7 mouse cellular contexts compared by ENCODE assay signal in genomic region chr11:113766284-113766985, GRCm38 (mm10). TPM values are rescaled to one million over a fixed set of nuclear protein-coding genes. Genes with fewer than 3 reads are reported as not detected.
A peak's percentile ranks its signal among the peaks of the same experiment; 100 is the strongest.
DNase-seq lines count a peak whose midpoint lies in the region; ATAC-seq lines count a peak whose summit lies in the region.

No protein-coding gene starts in this region.

- DNase-seq in fibroblast of lung, adult 2 months (ENCODE audit: low read depth): peak; percentile 34
- DNase-seq in spleen, postnatal 10 days (ENCODE audit: low spot score in 2 of 2): no peak

- no peak overlapping the region for H3K27ac ChIP-seq in midbrain, embryonic 16.5 days (ENCODE audit: low read length)
- no peak overlapping the region for H3K27ac ChIP-seq in midbrain, embryonic 15.5 days
- peak overlapping the region; percentile 65 for H3K27ac ChIP-seq in limb, embryonic 15.5 days
- peak overlapping the region; percentile 51 for H3K27ac ChIP-seq in stomach, embryonic 16.5 days (ENCODE audit: low read length)

- no peaks in the 10 kb centered on the region for H3K9me3 ChIP-seq in midbrain, embryonic 16.5 days (replicated peaks; ENCODE audit: control insufficient read depth, low read length, poor library complexity, severe bottlenecking)
- H3K9me3 ChIP-seq in midbrain, embryonic 15.5 days: no peaks in the 10 kb centered on the region
- no peaks in the 10 kb centered on the region for H3K9me3 ChIP-seq in limb, embryonic 15.5 days
- H3K9me3 ChIP-seq in stomach, embryonic 16.5 days (replicated peaks; ENCODE audit: control insufficient read depth, low read length): no peaks in the 10 kb centered on the region

- ATAC-seq in midbrain, embryonic 16.5 days: no peak
- ATAC-seq in midbrain, embryonic 15.5 days (replicated peaks): no peak
- no peak for ATAC-seq in limb, embryonic 15.5 days (ENCODE audit: insufficient number of reproducible peaks, low FRiP score, low TSS enrichment, low read depth)
- ATAC-seq in stomach, embryonic 16.5 days (ENCODE audit: insufficient read depth, low FRiP score): peak; percentile 68
- ATAC-seq in activated CD4-positive, CD25-positive, alpha-beta regulatory T cell, adult 4 months: no peak

- H3K27me3 ChIP-seq in midbrain, embryonic 16.5 days (ENCODE audit: control insufficient read depth, insufficient read depth, low read depth, low read length): no peaks in the 10 kb centered on the region
- no peaks in the 10 kb centered on the region for H3K27me3 ChIP-seq in midbrain, embryonic 15.5 days (replicated peaks)
- H3K27me3 ChIP-seq in limb, embryonic 15.5 days: no peaks in the 10 kb centered on the region
- no peaks in the 10 kb centered on the region for H3K27me3 ChIP-seq in stomach, embryonic 16.5 days (ENCODE audit: control insufficient read depth, insufficient read depth, low read length)

- no peaks in the 10 kb centered on the region; the same call in 1 of the 2 replicates for H3K4me1 ChIP-seq in midbrain, embryonic 16.5 days (ENCODE audit: control insufficient read depth, insufficient read depth, low read length)
- peaks cover 8% of the 10 kb centered on the region; the same call in 1 of the 2 replicates for H3K4me1 ChIP-seq in midbrain, embryonic 15.5 days
- H3K4me1 ChIP-seq in limb, embryonic 15.5 days: peaks cover 45% of the 10 kb centered on the region
- peaks cover 28% of the 10 kb centered on the region for H3K4me1 ChIP-seq in stomach, embryonic 16.5 days (ENCODE audit: control insufficient read depth, insufficient read depth, low read length)

- H3K4me3 ChIP-seq in midbrain, embryonic 16.5 days (ENCODE audit: low read depth, low read length): no peak overlapping the region
- H3K4me3 ChIP-seq in midbrain, embryonic 15.5 days: no peak overlapping the region
- no peak overlapping the region for H3K4me3 ChIP-seq in limb, embryonic 15.5 days
- H3K4me3 ChIP-seq in stomach, embryonic 16.5 days (replicated peaks; ENCODE audit: low read length): no peak overlapping the region

- H3K9ac ChIP-seq in midbrain, embryonic 16.5 days (ENCODE audit: low read depth, low read length): 0 out of 2 replicates have a peak overlapping the region, but pooled peaks have one; percentile 30
- H3K9ac ChIP-seq in midbrain, embryonic 15.5 days: no peak overlapping the region
- no peak overlapping the region for H3K9ac ChIP-seq in limb, embryonic 15.5 days
- no peak overlapping the region for H3K9ac ChIP-seq in stomach, embryonic 16.5 days (ENCODE audit: low read length)

- H3K36me3 ChIP-seq in midbrain, embryonic 16.5 days (ENCODE audit: control insufficient read depth, insufficient read depth, low read length): no peaks in the 10 kb centered on the region
- H3K36me3 ChIP-seq in midbrain, embryonic 15.5 days (replicated peaks): no peaks in the 10 kb centered on the region
- H3K36me3 ChIP-seq in limb, embryonic 15.5 days: no peaks in the 10 kb centered on the region
- no peaks in the 10 kb centered on the region for H3K36me3 ChIP-seq in stomach, embryonic 16.5 days (ENCODE audit: control insufficient read depth, insufficient read depth, low read length)

- WGBS in midbrain, embryonic 16.5 days: 56% methylated on average over 10 of the region's 10 CpGs
- 61% methylated on average over 10 of the region's 10 CpGs for WGBS in midbrain, embryonic 15.5 days
- WGBS in limb, embryonic 15.5 days: 28% methylated on average over 10 of the region's 10 CpGs
- 26% methylated on average over 10 of the region's 10 CpGs for WGBS in stomach, embryonic 16.5 days

- H3K4me2 ChIP-seq in midbrain, embryonic 16.5 days (ENCODE audit: low read length): no peak overlapping the region
- no peak overlapping the region for H3K4me2 ChIP-seq in midbrain, embryonic 15.5 days
- H3K4me2 ChIP-seq in limb, embryonic 15.5 days: no peak overlapping the region
- H3K4me2 ChIP-seq in stomach, embryonic 16.5 days (ENCODE audit: low read depth, low read length): no peak overlapping the region

RNA-seq across cellular contexts. Expression of gene Cdc42ep4, which starts 14.8 kb away (rescaled TPM):
- polyA plus RNA-seq in midbrain, embryonic 16.5 days (2015; fragmentation: Nextera tagmentation; extraction: Ambion mirVana): 73.2 and 75.0 TPM in 2 replicates
- 72.0 and 72.4 TPM in 2 replicates for polyA plus RNA-seq in midbrain, embryonic 15.5 days (2015; fragmentation: Nextera tagmentation; extraction: Ambion mirVana)
- polyA plus RNA-seq in limb, embryonic 15.5 days (2015; fragmentation: Nextera tagmentation; extraction: Ambion mirVana): 70.1 and 72.4 TPM in 2 replicates
- polyA plus RNA-seq in stomach, embryonic 16.5 days (2015; fragmentation: Nextera tagmentation; extraction: Ambion mirVana): 59.7 and 62.0 TPM in 2 replicates
- polyA plus RNA-seq in activated CD4-positive, CD25-positive, alpha-beta regulatory T cell, adult 4 months (2017; shearing (Covaris generic)): 1 to 10 TPM; 2.4 to 2.5 TPM

RNA-seq across cellular contexts. Expression of gene Cpsf4l, which starts 56.6 kb away (rescaled TPM):
- 0.25 and 0.58 TPM in 2 replicates for polyA plus RNA-seq in midbrain, embryonic 16.5 days (2015; fragmentation: Nextera tagmentation; extraction: Ambion mirVana)
- 0.22 and 0.73 TPM in 2 replicates for polyA plus RNA-seq in midbrain, embryonic 15.5 days (2015; fragmentation: Nextera tagmentation; extraction: Ambion mirVana)
- polyA plus RNA-seq in limb, embryonic 15.5 days (2015; fragmentation: Nextera tagmentation; extraction: Ambion mirVana): 0.92 and 1.3 TPM in 2 replicates
- 0.18 and 0.41 TPM in 2 replicates for polyA plus RNA-seq in stomach, embryonic 16.5 days (2015; fragmentation: Nextera tagmentation; extraction: Ambion mirVana)
- under 1 TPM in 1 of 2 experiments, not detected in 1; 0.45 TPM for polyA plus RNA-seq in activated CD4-positive, CD25-positive, alpha-beta regulatory T cell, adult 4 months (2017; shearing (Covaris generic))

Comparison
In these comparisons a context has a peak if more than half of its experiments do, and no peak if none do; other contexts are left out.
1. H3K27ac ChIP-seq: peak in limb, embryonic 15.5 days (single experiment) and stomach, embryonic 16.5 days (single experiment); none in midbrain, embryonic 16.5 days (single experiment) and midbrain, embryonic 15.5 days (single experiment).
2. RNA of gene Cdc42ep4, which starts 14.8 kb away (polyA plus RNA-seq): 73.2 to 75.0 TPM in midbrain, embryonic 16.5 days, 70.1 to 72.4 TPM in limb, embryonic 15.5 days, 72.0 to 72.4 TPM in midbrain, embryonic 15.5 days and 59.7 to 62.0 TPM in stomach, embryonic 16.5 days; 2.4 to 2.5 TPM in activated CD4-positive, CD25-positive, alpha-beta regulatory T cell, adult 4 months; every median in the first group is over 10 times any median in the second.